Mouse (Mus musculus) embryonic facial prominence, embryonic 13.5 days (tissue): ENCODE measurements around the gene Dgkz. TPM values are rescaled to one million over a fixed set of nuclear protein-coding genes. Genes with fewer than 3 reads are reported as not detected.

Source experiments
- ATAC-seq: fragments of 200-750 bp; cut with Nextera tagmentation; 2 replicates; pipeline ENCODE4 v1.8.0; 2017; ENCODE audit warnings: low read depth; ENCODE audit not compliant: insufficient number of reproducible peaks, insufficient read depth, low FRiP score, low TSS enrichment
- H3K27ac ChIP-seq: fragments of 300-500 bp; sonication (generic); 2 replicates; pipeline ENCODE4 v1.5.1; 2015; ENCODE audit warnings: moderate library complexity, mild to moderate bottlenecking, inconsistent platforms
- H3K27me3 ChIP-seq: fragments of 300-500 bp; sonication (generic); 2 replicates; pipeline ENCODE4 v1.6.1; 2015; ENCODE audit warnings: mild to moderate bottlenecking, inconsistent platforms
- H3K36me3 ChIP-seq: fragments of 300-500 bp; sonication (generic); 2 replicates; pipeline ENCODE4 v1.6.1; 2015; ENCODE audit warnings: mild to moderate bottlenecking, inconsistent platforms
- H3K4me1 ChIP-seq: fragments of 300-500 bp; sonication (generic); 2 replicates; pipeline ENCODE4 v1.6.1; 2015; ENCODE audit warnings: inconsistent platforms
- H3K4me2 ChIP-seq: fragments of 300-500 bp; sonication (generic); 2 replicates; pipeline ENCODE4 v1.6.1; 2015; ENCODE audit warnings: moderate library complexity, mild to moderate bottlenecking, inconsistent platforms
- H3K4me3 ChIP-seq: fragments of 300-500 bp; sonication (generic); 2 replicates; pipeline ENCODE4 v1.5.1; 2015; ENCODE audit warnings: mild to moderate bottlenecking, inconsistent platforms
- H3K9ac ChIP-seq: fragments of 300-500 bp; sonication (generic); 2 replicates; pipeline ENCODE4 v1.6.1; 2015; ENCODE audit warnings: mild to moderate bottlenecking, inconsistent platforms
- H3K9me3 ChIP-seq: fragments of 300-500 bp; sonication (generic); 2 replicates; pipeline ENCODE4 v1.6.1; 2016; ENCODE audit warnings: inconsistent platforms
- WGBS: fragments of 180-500 bp; shearing (Covaris S2); methylation state at CpG from one replicate; pipeline ENCODE4 v1.1.7; 2015; ENCODE audit warnings: mixed read lengths; 5-methylcytosine and 5-hydroxymethylcytosine counted together
- polyA plus RNA-seq: library from polyadenylated mRNA; unstranded; fragments of >200 nt; fragmentation: Nextera tagmentation; extraction: Ambion mirVana; gene quantifications from 2 replicates; pipeline ENCODE4 v1.2.1, GENCODE M21; 2015

The Dgkz gene
- polyA plus RNA-seq = 34.2 and 41.9 TPM in 2 replicates

DNA sequence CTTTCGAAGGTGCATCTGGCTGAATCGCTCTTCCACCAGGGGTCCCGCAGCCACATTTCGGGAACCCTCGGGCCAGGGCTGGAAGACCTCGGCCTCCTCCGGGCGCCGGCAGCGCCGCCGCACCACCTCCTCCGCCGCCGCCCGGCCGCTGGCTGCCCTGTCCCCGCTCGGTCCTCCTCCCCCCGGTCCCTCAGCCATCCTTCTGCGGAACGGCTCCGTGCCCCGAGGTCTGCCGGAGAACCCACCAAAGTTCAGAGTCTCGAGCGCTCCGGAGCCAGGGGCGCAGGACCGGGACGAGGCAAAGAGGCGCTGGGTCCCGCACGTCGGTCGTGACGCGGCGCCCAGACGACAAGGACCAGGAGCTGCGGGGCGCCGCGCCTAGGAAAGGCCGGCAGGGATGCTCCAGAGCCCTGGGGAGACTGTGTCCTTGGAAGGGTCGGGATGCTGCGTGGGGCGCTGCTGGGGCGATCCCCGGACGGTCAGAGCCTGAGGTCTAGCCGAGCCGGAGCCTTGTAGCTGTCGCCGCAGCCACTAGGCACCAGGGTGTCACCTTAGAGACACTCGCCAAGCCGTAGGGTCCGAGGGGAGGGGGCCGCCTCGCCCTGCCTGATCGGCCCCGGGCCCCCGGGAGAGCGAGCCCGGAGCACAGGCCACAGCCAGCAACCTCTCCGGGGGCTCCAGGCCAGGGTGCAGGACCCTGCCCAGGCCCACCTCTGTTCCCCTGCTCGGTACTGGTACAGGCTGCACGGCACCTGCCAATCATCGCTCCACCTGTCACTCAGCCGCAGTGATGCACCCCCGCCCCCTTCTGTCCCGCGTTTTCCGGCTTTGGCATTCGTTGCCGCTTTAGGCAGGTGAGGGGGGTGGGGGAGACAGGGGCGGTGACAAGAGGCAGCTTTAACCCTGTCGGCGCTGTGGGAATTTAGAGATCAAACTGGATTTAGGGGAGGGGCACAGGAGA, at the start of gene Dgkz:
Gene Dgkz (minus strand): TSS at position 284 of the 961 bp plus-strand sequence.
- Histone ChIP-seq H3K27ac (no peak within 1 kb of the TSS), H3K36me3 (no peaks in the 10 kb centered on the region), H3K9me3 (no peaks in the 10 kb centered on the region; the same call in 1 of the 2 replicates), H3K4me3 (peak within 1 kb of the TSS; percentile 43), H3K27me3 (peaks cover 64% of the 10 kb centered on the region), H3K9ac (peak within 1 kb of the TSS; percentile 64), H3K4me2 (peak within 1 kb of the TSS; percentile 70), H3K4me1 (peaks cover 42% of the 10 kb centered on the region)
- 0 out of 2 replicates have a peak, but pooled peaks have one; percentile 35 for ATAC-seq
- WGBS = 2% methylated on average over 79 of the region's 79 CpGs

DNA sequence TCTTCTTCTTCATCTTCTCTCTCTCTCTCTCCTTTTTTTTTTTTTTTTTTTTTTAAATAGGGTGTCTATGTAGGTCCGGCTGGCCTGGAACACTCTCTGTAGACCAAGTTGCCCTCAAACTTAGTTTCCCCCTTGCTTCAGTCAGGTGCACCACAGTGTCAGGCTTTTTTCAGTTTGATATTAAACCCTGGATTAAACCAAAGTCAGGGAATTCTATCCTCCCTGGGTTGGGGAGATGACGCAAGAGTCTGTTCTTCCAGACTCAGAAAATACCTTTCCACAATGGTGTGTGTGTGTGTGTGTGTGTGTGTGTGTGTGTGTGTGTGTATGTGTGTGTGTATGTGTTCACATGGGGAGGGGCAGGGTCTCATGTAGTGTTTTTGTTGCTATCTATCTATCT, 49.5 kb upstream of the Dgkz start:
- peaks cover 30% of the 10 kb centered on the region for H3K4me1 ChIP-seq
- H3K9ac ChIP-seq = no peak overlapping the region
- H3K27ac ChIP-seq = no peak overlapping the region
- H3K4me2 ChIP-seq = no peak overlapping the region
- no peak for ATAC-seq
- WGBS = 92% methylated on average over 2 of the region's 2 CpGs
- no peak overlapping the region for H3K4me3 ChIP-seq
- no peaks in the 10 kb centered on the region for H3K36me3 ChIP-seq
- H3K9me3 ChIP-seq = no peaks in the 10 kb centered on the region
- H3K27me3 ChIP-seq = peaks cover 24% of the 10 kb centered on the region

DNA sequence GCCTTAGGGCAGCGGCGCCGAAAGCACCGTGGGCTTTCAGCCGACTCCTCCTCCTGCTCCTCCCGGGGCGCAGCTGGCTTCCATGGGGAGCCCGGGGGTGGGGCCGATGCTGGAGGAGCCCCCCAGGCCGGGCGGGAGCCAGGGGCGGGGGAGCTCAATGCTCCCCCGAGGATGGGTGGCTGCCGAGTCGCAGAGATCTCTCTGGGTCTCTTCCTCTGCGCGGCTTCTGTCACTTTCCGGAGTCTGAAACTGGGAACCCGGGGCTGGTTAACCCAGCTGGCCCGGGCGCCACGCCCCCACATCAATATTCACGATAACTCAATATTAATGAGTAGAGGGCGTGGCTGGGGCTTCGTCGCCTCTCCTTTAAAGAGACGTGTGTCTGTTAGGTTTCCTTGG, 48.6 kb upstream of the Dgkz start, which contains the start of gene Creb3l1:
Gene Creb3l1 (minus strand): TSS at position 229 of the 399 bp plus-strand sequence.
- Histone ChIP-seq H3K4me1 (peaks cover 30% of the 10 kb centered on the region), H3K36me3 (no peaks in the 10 kb centered on the region), H3K27ac (peak within 1 kb of the TSS; percentile 67), H3K27me3 (peaks cover 21% of the 10 kb centered on the region), H3K4me3 (peak within 1 kb of the TSS; percentile 66), H3K9ac (peak within 1 kb of the TSS; percentile 79), H3K9me3 (no peaks in the 10 kb centered on the region), H3K4me2 (peak within 1 kb of the TSS; percentile 92)
- 0 out of 2 replicates have a peak, but pooled peaks have one; percentile 10 for ATAC-seq
- under 1% methylated on average over 23 of the region's 27 CpGs for WGBS

DNA sequence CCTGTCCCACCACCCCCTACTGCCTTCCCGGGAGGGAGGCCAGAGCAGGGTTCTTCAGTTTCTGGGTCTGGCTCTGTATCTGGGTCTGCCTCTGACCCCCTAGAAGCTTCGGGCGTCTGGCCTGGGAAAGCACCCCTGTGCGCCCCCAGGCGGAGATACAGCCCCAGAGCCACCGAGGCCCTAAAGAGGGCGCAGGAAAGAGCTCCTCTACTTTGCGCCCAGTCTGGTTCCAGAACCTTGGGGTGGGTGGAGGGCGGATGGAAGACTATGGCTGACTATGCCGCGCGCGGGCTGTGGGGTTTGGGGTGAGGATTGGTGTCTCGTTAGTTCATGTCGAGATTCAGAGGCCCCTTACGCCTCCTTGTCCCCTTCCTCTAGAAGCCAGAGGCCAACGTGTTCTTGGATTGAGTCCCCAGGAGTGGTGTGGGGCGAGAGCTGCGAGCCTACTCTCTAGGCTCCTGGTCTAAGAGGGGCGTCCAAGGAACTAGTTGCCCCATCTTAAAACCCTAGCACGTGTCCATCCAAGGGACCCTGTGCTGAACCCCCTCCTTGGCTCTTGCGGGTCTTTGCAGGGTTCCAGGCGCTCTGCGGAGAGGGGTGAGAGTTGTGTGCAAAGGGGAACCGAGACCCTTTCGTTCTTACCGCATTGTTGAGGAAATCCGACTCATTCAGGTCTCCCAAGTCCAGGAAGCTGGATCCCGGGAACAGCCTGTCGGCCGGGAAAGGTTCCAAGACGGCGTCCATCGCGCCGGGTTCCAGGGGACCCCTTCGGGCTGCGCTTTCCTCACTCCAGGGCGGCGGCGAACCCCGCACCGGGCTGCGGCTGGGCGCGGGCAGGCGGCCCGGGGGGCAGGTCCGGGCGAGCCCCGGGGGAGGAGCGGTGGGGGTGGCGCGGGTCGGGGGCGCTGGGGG, 48.0 kb upstream of the Dgkz start:
- Histone ChIP-seq H3K27ac (peak overlapping the region; percentile 67), H3K4me1 (peaks cover 33% of the 10 kb centered on the region), H3K27me3 (peaks cover 21% of the 10 kb centered on the region), H3K9me3 (no peaks in the 10 kb centered on the region), H3K36me3 (no peaks in the 10 kb centered on the region), H3K4me2 (peak overlapping the region; percentile 92), H3K9ac (peak overlapping the region; percentile 79), H3K4me3 (peak overlapping the region; percentile 66)
- 3% methylated on average over 56 of the region's 56 CpGs for WGBS
- peak; percentile 39; the same call in 1 of the 2 replicates for ATAC-seq

DNA sequence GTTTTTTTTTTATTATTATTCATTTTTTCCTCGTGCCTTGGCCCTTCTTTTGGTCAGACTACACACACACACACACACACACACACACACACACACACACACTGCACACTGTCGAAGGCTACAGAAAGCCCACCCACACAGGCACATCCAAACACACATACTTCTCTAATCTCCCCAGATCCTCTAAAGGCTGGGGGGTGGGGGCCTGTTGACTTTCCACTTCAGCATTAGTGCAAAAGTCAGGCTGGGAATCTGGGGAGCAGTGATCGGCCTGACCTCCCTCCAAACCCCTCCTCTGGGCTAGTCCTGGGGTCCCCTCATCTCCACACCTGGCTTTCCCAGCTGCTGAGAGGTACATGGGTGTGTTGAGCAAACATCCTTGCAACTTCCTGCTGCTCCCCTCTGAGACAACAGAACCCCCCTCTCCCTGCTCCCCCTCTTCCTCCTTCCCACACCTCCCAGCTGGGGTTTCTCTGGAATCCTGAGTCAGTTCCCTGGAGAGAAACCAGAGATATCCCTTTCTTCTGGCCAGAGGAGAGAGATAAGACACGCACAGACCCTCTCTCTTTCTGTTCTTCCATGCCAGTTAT, 45.1 kb upstream of the Dgkz start:
- H3K27ac ChIP-seq = 0 out of 2 replicates have a peak overlapping the region, but pooled peaks have one; percentile 22

DNA sequence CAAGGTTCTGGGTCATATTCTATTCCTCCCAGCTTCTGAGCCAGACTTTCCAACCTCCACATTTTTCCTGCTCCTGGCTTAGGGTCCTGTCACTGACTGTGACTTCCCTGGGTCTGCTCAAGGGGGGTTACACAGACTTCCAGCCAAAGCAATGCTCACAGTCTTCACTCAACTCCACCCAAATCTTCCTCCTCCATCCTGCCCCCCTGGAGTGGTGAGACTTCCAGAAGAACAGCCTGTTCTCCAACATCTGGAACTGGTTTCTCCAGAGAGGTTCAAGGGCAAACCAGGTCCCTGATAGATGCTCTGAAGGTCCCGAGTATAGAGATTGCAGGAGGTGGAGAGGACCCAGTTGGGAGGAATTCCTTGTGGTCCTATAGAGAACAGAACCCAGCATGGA, 41.8 kb upstream of the Dgkz start:
- Histone ChIP-seq H3K4me3 (no peak overlapping the region), H3K36me3 (no peaks in the 10 kb centered on the region), H3K9ac (no peak overlapping the region), H3K4me2 (no peak overlapping the region), H3K27me3 (peaks cover 5% of the 10 kb centered on the region), H3K9me3 (no peaks in the 10 kb centered on the region), H3K4me1 (peaks cover 53% of the 10 kb centered on the region), H3K27ac (no peak overlapping the region)
- 50% methylated on average over 1 of the region's 1 CpGs for WGBS
- no peak for ATAC-seq

More for the DNA sequence above, 45.1 kb upstream of the Dgkz start:
- Histone ChIP-seq H3K4me2 (peak overlapping the region; percentile 26; the same call in 1 of the 2 replicates), H3K4me3 (no peak overlapping the region), H3K9me3 (no peaks in the 10 kb centered on the region), H3K36me3 (no peaks in the 10 kb centered on the region), H3K4me1 (peaks cover 45% of the 10 kb centered on the region), H3K27me3 (peaks cover 12% of the 10 kb centered on the region), H3K9ac (0 out of 2 replicates have a peak overlapping the region, but pooled peaks have one; percentile 16)
- 41% methylated on average over 4 of the region's 4 CpGs for WGBS
- ATAC-seq = no peak

DNA sequence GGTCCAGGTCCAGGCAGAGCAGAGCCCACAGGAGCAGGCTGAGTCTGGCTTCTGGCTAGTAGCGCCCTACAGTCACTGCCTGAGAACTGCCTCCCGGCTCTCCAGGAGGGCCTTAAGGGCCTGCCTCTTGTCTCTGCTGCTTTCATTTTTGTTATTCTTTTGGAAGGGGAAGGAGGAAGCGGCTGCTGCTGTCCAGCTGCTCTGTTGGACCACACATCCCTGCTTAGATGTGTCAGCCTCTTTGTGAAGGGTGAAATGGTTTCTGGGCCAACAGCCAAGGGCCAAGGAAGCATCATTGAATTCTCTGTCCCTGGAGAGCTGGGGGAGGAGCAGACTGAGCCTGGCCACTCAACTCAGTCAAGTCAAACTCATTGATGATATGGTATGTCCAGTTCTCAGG, 41.3 kb upstream of the Dgkz start:
- H3K4me3 ChIP-seq = no peak overlapping the region
- no peak overlapping the region for H3K9ac ChIP-seq
- no peak overlapping the region for H3K27ac ChIP-seq
- no peaks in the 10 kb centered on the region for H3K36me3 ChIP-seq
- H3K27me3 ChIP-seq = peaks cover under 1% of the 10 kb centered on the region; the same call in 1 of the 2 replicates
- no peak for ATAC-seq
- H3K9me3 ChIP-seq = no peaks in the 10 kb centered on the region
- H3K4me1 ChIP-seq = peaks cover 53% of the 10 kb centered on the region
- no peak overlapping the region for H3K4me2 ChIP-seq
- WGBS = 49% methylated on average over 3 of the region's 3 CpGs

DNA sequence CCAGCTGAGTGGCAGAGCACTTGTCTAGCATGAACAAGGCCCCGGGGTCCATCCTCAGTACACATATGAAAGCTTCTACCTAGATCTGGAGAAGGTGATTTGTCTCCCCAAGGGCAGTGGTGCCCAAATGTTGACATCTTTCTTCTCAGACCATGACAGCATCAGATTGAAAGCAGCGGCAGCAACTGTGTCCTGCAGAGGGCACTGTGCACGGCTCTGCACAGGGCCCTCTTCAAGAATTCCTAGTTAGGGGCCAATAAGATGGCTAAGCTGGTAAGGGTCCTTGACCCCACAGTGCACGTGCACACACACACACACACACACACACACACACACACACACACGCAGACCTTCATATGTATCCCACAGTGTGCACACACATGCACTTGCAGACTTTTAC, 39.2 kb upstream of the Dgkz start:
- Histone ChIP-seq H3K27ac (no peak overlapping the region), H3K4me3 (no peak overlapping the region), H3K4me2 (no peak overlapping the region), H3K9me3 (no peaks in the 10 kb centered on the region), H3K4me1 (peaks cover 47% of the 10 kb centered on the region), H3K27me3 (no peaks in the 10 kb centered on the region), H3K36me3 (no peaks in the 10 kb centered on the region), H3K9ac (no peak overlapping the region)
- no peak for ATAC-seq
- whole genome bisulfite sequencing = 92% methylated on average over 5 of the region's 5 CpGs

DNA sequence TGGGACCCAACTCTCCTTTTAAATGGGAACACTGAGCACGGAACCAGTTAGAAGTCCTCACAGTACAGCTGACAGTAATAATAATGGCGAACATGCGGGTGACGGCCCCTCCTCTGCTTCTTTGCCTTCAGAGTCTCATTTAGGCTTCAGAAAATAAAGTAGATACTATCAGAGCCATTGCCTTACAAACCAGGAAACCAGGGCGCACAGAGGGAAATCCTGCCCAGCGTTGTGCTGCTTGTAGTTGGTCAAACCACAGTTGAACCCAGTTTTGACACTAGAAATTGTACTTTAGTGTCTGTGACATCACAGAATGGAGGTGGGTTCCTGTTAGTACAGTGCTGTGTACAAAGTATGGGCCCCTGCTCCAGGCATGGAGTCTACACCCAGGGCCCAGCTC, 38.6 kb upstream of the Dgkz start:
- WGBS = 69% methylated on average over 6 of the region's 6 CpGs
- H3K9ac ChIP-seq = no peak overlapping the region

DNA sequence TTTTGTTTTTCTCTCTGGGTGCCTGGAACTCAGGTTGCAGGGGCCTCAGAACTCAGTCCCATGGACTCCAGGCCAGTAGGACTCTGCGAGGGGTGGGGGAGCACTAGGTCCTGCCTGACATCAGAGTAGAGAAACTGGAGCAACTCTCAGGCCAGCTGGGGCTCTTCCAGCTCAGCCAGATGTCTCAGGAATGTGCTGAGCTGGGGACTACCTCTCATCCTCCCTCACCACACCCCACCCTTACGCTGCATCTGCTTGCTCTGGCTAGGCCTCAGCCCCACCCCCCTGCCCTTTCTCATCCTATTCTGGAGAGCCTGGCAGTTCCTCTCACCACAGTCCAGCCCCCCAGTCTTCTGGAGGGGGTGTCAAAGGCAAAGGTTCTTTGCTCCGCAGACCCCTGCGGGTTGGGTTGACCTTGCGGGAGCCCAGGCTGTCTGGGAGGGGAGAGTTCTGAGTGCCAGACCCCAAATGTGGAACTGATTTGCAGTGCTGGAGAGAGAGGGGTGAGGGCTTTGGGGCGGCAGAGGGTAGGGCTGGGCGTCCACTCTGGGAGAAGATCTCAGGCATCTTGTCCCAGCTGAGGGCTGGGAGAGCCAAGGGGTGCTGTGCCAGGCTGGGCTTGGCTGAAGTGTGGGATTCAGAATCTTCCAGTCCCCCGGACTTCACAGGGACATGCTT, 37.2 kb upstream of the Dgkz start:
- H3K9ac ChIP-seq = peak overlapping the region; percentile 44
- H3K36me3 ChIP-seq = no peaks in the 10 kb centered on the region
- H3K4me2 ChIP-seq = peak overlapping the region; percentile 40
- ATAC-seq = peak; percentile 63
- peak overlapping the region; percentile 90 for H3K27ac ChIP-seq
- H3K4me1 ChIP-seq = peaks cover 52% of the 10 kb centered on the region
- WGBS = 17% methylated on average over 8 of the region's 8 CpGs
- H3K9me3 ChIP-seq = no peaks in the 10 kb centered on the region
- H3K4me3 ChIP-seq = no peak overlapping the region
- no peaks in the 10 kb centered on the region for H3K27me3 ChIP-seq

More for the DNA sequence above, 38.6 kb upstream of the Dgkz start:
- H3K4me1 ChIP-seq = peaks cover 49% of the 10 kb centered on the region
- H3K36me3 ChIP-seq = no peaks in the 10 kb centered on the region
- H3K4me3 ChIP-seq = no peak overlapping the region
- peak overlapping the region; percentile 90; the same call in 1 of the 2 replicates for H3K27ac ChIP-seq
- no peak for ATAC-seq
- no peaks in the 10 kb centered on the region for H3K9me3 ChIP-seq
- no peak overlapping the region for H3K4me2 ChIP-seq
- H3K27me3 ChIP-seq = no peaks in the 10 kb centered on the region
